Mouse (Mus musculus) spleen, adult 12 weeks (tissue): ENCODE data around the gene Hba-x.
A peak's percentile ranks its signal among the peaks of the same experiment; 100 is the strongest.

Experiments used
- DNase-seq: peaks from one replicate; pipeline ENCODE4 v3.0.0; 2022; ENCODE audit warnings: low spot score

The Hba-x gene

GRCm38 (mm10) chr11:32276347-32276746 is at the start of gene Hba-x:
Gene Hba-x, plus strand, starts transcription at chr11:32276400.
- no peak for DNase-seq

- DNase-seq, result no peak
These were observed 49.2 kb upstream of the Hba-x start for GRCm38 (mm10) chr11:32227041-32227440.

- no peak for DNase-seq
These were observed 48.6 kb upstream of the Hba-x start for GRCm38 (mm10) chr11:32227555-32227954.

GRCm38 (mm10) chr11:32228292-32228845 is 47.8 kb upstream of the Hba-x start:
- no peak for DNase-seq

- no peak for DNase-seq
These were observed 46.0 kb upstream of the Hba-x start for GRCm38 (mm10) chr11:32230220-32230619.

- no peak for DNase-seq
These were observed 45.1 kb upstream of the Hba-x start for GRCm38 (mm10) chr11:32231125-32231524.

- DNase-seq, result no peak
These were observed 43.4 kb upstream of the Hba-x start for GRCm38 (mm10) chr11:32232848-32233247.

GRCm38 (mm10) chr11:32233895-32234294 is 42.3 kb upstream of the Hba-x start:
- DNase-seq, result no peak

- DNase-seq, result no peak
These were observed 41.2 kb upstream of the Hba-x start for GRCm38 (mm10) chr11:32234816-32235485.

- DNase-seq, result no peak
These were observed 40.6 kb upstream of the Hba-x start for GRCm38 (mm10) chr11:32235646-32236045.

- DNase-seq, result no peak
These were observed 40.1 kb upstream of the Hba-x start for GRCm38 (mm10) chr11:32236132-32236531.

GRCm38 (mm10) chr11:32236712-32237410 is 39.3 kb upstream of the Hba-x start:
- DNase-seq, result no peak

- no peak for DNase-seq
These were observed 38.8 kb upstream of the Hba-x start for GRCm38 (mm10) chr11:32237411-32237795.

- peak; percentile 78 for DNase-seq
These were observed 37.9 kb upstream of the Hba-x start for GRCm38 (mm10) chr11:32238093-32238860.

- no peak for DNase-seq
These were observed 34.8 kb upstream of the Hba-x start for GRCm38 (mm10) chr11:32241391-32241790.

- no peak for DNase-seq
These were observed 34.0 kb upstream of the Hba-x start for GRCm38 (mm10) chr11:32242209-32242608.

- no peak for DNase-seq
These were observed 32.8 kb upstream of the Hba-x start for GRCm38 (mm10) chr11:32243205-32243955.

GRCm38 (mm10) chr11:32244064-32244463 is 32.1 kb upstream of the Hba-x start:
- DNase-seq, result no peak

- DNase-seq, result no peak
These were observed 31.6 kb upstream of the Hba-x start for GRCm38 (mm10) chr11:32244617-32245016.

GRCm38 (mm10) chr11:32245614-32246013 is 30.6 kb upstream of the Hba-x start:
- peak; percentile 73 for DNase-seq

- DNase-seq, result no peak
These were observed 29.1 kb upstream of the Hba-x start for GRCm38 (mm10) chr11:32247068-32247467.

GRCm38 (mm10) chr11:32248350-32248749 is 27.9 kb upstream of the Hba-x start:
- DNase-seq, result no peak
